Mouse (Mus musculus): Measurements from ENCODE around the gene Lgr4.
A peak's percentile ranks its signal among the peaks of the same experiment; 100 is the strongest.

Gene Lgr4

GRCm38 (mm10) chr2:109921298-109922035 is 4.0 kb downstream of the Lgr4 start:
- no peak for DNase-seq (ENCODE audit: low read depth)

DNA sequence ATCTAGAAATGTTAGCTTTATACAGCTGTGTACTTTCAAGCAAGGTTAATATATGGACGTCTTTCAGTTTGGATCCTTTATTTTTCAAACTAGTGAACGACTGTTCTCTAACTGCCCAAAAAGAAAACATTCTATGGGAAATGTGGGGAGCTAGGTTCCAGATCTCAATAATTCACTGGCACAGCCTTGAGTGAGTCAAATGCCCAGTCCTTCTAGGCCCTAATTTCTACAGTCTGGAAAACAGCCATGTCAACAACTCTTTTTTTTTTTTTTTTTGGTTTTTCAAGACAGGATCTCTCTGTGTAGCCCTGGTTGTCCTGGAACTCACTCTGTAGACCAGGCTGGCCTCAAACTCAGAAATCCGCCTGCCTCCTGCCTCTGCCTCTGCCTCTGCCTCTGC is 4.9 kb downstream of the Lgr4 start:
- DNase-seq (ENCODE audit: low read depth), result no peak

- no peak for DNase-seq (ENCODE audit: low read depth)
These were observed 5.6 kb downstream of the Lgr4 start for GRCm38 (mm10) chr2:109923031-109923430.

DNA sequence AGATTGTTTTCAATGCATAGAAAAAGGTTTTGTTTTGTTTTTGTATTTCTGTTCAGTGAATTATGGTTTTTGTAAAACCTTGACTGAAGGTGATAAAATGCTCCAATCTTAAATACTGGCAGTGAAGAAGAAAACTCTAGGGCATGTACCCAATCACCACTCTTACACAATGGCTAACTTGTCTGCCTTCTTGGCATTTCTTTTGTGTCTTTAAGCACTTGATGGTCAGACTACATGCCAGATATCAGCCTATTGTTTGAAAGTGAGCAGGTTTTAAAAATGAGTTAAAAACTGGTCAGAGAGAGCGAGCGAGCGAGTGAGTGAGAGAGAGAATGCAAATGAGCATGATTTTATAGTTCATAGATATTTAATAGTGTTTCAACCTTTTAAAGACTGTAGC is 6.5 kb downstream of the Lgr4 start:
- no peak for DNase-seq (ENCODE audit: low read depth)

- DNase-seq (ENCODE audit: low read depth), result no peak
These were observed 9.5 kb downstream of the Lgr4 start for GRCm38 (mm10) chr2:109926984-109927383.

DNA sequence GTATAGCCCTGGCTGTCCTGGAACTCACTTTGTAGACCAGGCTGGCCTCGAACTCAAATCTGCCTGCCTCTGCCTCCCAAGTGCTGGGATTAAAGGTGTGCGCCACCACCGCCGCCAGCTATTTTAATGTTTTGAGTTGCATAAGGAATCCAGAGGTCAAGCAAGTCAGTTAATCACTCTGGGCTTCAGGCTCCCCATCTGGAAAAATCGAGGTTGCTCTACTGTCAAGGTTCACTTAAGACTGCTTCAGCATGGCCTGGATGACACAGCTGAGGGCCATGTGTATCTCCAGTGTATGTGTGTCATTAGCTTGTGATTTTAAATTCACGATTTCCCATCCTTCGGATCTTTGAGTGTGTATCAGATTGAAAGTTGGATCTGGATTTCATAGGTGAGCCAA is 10.0 kb downstream of the Lgr4 start:
- no peak for DNase-seq (ENCODE audit: low read depth)

- DNase-seq (ENCODE audit: low read depth), result no peak
These were observed 10.4 kb downstream of the Lgr4 start for GRCm38 (mm10) chr2:109927876-109928275.

GRCm38 (mm10) chr2:109928791-109929190 is 11.3 kb downstream of the Lgr4 start:
- no peak for DNase-seq (ENCODE audit: low read depth)

- DNase-seq (ENCODE audit: low read depth), result no peak
These were observed 11.8 kb downstream of the Lgr4 start for GRCm38 (mm10) chr2:109929256-109929655.

DNA sequence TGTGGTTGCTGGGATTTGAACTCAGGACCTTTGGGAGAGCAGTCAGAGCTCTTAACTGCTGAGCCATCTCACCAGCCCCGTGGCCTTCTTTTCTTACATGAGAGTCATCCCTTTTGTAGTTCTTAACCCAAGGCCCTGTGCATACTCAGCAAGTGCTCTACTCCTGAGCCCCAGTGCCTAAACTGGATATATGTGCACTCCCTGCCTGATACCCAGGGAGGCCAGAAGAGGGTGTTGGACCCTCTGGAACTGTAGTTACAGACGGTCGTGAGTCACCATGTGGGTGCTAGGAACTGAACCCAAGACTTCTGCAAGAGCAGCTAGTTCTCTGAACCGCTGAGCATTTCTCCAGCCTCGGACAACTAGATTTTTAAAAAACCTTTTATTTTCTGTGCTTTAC is 12.9 kb downstream of the Lgr4 start:
- no peak for DNase-seq (ENCODE audit: low read depth)

DNA sequence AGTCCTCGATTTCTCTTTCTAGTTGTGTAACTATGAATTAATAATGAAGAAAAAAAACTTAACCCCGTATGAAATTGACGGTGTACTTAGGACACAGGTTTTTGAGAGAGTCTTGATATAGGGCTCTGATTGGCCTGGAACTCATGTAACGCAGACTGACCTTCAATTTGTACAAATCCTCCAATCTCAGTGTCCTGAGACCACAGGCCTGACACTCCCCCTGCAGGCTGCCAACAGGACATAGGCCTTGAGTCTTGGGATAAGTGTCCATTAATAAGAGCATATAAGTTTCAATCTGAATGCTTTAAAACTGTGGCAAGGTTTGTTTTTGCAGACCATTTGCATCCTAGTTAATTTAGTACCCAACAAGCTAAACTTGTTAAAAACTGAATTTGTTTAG is 13.3 kb downstream of the Lgr4 start:
- DNase-seq (ENCODE audit: low read depth), result no peak

- DNase-seq (ENCODE audit: low read depth), result no peak
These were observed 14.7 kb downstream of the Lgr4 start for GRCm38 (mm10) chr2:109931978-109932780.

GRCm38 (mm10) chr2:109933151-109933550 is 15.7 kb downstream of the Lgr4 start:
- no peak for DNase-seq (ENCODE audit: low read depth)

- no peak for DNase-seq (ENCODE audit: low read depth)
These were observed 16.6 kb downstream of the Lgr4 start for GRCm38 (mm10) chr2:109934086-109934485.

DNA sequence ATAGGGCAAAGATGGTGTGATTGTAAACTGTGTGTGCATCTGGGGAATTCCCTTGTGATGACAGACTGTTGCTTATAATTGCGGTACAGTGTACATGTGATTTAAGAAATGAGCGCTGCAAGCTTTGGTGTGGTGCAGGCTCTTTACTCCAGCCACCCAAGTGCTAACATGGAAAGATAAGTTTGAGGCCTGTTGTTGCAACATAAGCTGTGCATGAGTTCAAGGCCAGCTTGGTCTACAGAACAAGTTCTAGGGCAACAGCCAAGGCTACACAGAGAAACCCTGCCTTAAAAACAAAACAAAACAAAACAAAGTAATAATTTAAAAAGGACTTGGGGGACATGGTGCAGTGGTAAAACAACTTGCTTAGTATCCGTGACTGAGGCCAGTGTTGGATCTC is 17.7 kb downstream of the Lgr4 start:
- DNase-seq (ENCODE audit: low read depth), result no peak

DNA sequence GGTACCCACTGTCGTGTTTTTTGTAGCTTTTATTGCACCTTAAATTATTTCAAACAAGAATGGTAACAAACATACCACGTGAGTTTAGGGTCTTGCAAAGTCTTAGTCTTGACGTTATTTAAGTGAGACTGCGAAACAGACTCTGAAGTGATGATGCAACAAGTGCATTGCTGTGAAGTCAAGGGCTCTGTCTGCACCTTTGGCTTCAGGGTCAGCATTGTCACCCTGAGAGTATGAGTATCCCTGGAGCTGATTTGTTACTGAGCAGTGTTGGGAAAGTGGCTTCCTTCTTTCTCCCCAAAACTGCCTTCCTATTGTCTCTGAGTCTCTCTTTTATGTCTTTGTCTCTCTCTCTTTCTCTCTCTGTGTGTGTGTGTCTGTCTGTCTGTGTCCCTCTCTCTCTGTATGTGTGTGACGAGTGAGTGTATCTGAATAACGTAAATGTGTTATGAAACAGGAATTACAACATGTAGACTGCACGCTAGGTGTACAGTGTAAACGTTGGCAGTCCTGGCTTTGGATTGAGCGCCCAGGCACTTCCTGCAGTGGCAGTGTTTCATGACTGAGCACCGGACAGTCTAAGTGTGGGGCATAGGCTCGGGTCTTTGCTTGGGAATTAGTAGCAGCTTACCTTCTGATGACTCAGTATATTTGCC is 18.4 kb downstream of the Lgr4 start:
- no peak for DNase-seq (ENCODE audit: low read depth)

DNA sequence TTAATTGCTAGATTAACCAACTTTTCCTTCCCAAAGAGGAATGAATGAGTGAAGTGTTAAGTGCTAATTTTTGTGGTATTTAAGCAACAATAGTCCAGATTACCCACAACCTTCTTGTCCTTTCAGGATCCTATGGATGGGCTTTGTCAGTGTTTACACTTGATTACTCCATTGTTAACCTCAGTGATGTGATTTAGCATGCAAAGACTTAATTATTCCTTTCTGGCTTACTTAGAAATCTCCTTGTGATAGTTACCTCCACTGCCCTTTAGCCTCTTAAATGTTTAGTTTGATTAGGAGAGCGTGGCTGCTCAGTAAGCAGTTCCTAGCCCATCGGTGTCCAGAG is 18.9 kb downstream of the Lgr4 start:
- no peak for DNase-seq (ENCODE audit: low read depth)

- no peak for DNase-seq (ENCODE audit: low read depth)
These were observed 24.6 kb downstream of the Lgr4 start for GRCm38 (mm10) chr2:109941973-109942444.

DNA sequence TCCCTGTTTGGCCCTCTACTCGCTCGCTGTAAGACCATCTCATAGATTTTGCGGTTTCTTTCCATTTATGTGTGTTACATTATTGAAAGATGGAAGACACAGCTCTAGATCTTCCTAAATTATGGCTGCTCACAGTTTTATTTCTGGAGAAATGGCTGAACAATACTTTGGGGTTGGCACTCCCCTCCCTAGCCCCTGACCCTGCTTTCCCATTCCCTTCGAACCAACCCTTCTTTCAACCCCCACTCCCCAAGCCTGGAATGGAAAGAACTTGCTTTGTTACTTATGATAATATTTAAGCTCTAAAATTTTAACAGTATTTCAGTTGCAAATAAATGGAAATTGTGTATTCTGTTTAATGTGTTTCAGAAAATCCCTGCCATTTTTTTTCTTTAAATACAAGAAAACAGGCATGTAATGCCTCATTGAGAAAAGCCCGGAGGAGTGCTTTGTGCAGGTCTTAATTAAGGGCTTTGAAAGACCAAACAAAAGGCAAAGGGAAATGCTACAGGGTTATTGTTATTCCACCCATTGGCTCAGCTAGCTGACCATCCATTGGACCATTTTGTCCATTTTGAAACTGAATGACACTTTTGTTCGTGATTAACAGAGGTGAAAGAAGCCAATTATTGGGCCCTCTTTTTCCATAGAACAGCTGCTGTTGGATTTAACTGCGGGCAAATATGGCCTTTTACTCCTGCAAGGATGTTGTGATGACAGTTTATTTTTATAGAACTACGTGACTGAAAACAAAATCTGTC is 25.5 kb downstream of the Lgr4 start:
- DNase-seq (ENCODE audit: low read depth), result no peak

DNA sequence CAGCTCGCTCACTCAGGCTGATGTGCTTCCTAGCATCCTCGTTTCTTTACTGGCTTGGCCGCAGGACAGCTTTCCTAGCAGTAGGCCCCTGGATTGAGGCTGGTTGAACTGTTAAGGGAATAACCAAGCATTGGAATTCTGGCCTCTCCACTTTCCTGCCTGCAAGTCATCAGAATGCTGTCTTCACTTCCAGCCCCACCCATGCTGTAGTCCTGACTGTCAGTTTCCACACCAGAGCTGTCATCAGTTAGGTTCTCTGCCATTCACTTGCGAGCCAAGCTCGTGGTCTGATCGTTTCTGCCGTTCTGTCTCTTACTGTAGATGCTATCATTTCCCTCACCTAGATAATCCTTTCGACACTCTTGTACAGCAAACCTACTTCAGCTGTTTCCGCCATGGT is 27.5 kb downstream of the Lgr4 start:
- DNase-seq (ENCODE audit: low read depth), result peak; percentile 71

DNA sequence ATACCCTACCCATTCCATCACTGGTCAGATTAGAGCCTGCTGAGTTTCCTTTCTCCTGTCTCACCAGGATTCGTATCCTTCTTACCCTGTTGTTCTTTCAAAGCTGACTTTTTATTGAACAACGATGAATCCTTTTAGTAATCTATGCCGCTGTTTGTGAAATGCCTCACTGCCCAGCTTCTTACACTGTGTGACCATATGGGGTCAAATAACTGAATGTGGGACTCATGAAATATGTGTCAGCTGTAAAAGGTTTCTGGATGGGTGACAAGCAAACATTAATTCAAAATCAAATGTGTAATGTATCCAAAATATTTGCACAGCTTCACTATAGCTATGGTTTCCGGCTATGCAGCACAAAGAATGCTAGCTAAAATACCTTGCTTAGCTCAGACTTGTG is 28.1 kb downstream of the Lgr4 start:
- no peak for DNase-seq (ENCODE audit: low read depth)

GRCm38 (mm10) chr2:109946426-109946825 is 29.0 kb downstream of the Lgr4 start:
- no peak for DNase-seq (ENCODE audit: low read depth)
